Mouse (Mus musculus) liver, embryonic 14.5 days (tissue): Measurements from ENCODE around the gene 0610040J01Rik. TPM values are rescaled to one million over a fixed set of nuclear protein-coding genes. Genes with fewer than 3 reads are reported as not detected.

Experiments
- ATAC-seq: fragments of 200-750 bp; cut with Nextera tagmentation; 2 replicates; pipeline ENCODE4 v1.8.0; 2017; ENCODE audit warnings: moderate number of reproducible peaks, mild to moderate bottlenecking, moderate library complexity; ENCODE audit not compliant: insufficient read depth
- DNase-seq, 3 experiments: peaks; one replicate each; pipeline ENCODE4 v3.0.0-alpha.2; 2012 to 2013; ENCODE audit warnings: low read depth in 3 of 3, low spot score in 3 of 3
- H3K27ac ChIP-seq: fragments of 300-500 bp; sonication (generic); 2 replicates; pipeline ENCODE4 v1.5.1; 2014; ENCODE audit warnings: moderate library complexity, mild to moderate bottlenecking, control low read depth, inconsistent platforms
- H3K27me3 ChIP-seq: fragments of 300-500 bp; sonication (generic); 2 replicates; pipeline ENCODE4 v1.6.1; 2014; ENCODE audit warnings: mild to moderate bottlenecking, low read length, moderate library complexity; ENCODE audit not compliant: control insufficient read depth, insufficient read depth
- H3K36me3 ChIP-seq: fragments of 300-500 bp; sonication (generic); replicated peaks from 2 replicates; pipeline ENCODE4 v1.6.1; 2014; ENCODE audit warnings: low read depth; ENCODE audit not compliant: control insufficient read depth, insufficient read depth
- H3K4me1 ChIP-seq, 2 experiments: fragments of 200-500 bp in 1 of 2; fragments of 300-500 bp in 1 of 2; sonication (generic) in 1 of 2; replicated peaks; 2 replicates each; pipeline ENCODE4 v1.6.1; 2012 to 2014; ENCODE audit warnings: antibody characterized with exemption in 1 of 2, inconsistent platforms in 1 of 2, low read length in 1 of 2; ENCODE audit not compliant: control insufficient read depth in 2 of 2, insufficient read depth in 2 of 2
- H3K4me2 ChIP-seq: fragments of 300-500 bp; sonication (generic); 2 replicates; pipeline ENCODE4 v1.6.1; 2014; ENCODE audit warnings: low read depth, mild to moderate bottlenecking, control low read depth, moderate library complexity
- H3K4me3 ChIP-seq, 2 experiments: fragments of 200-500 bp in 1 of 2; fragments of 300-500 bp in 1 of 2; sonication (generic) in 1 of 2; 2 replicates each; pipeline ENCODE4 v1.5.1; 2012 to 2014; ENCODE audit warnings: low read depth in 2 of 2, low read length in 2 of 2, mild to moderate bottlenecking in 2 of 2, control low read depth in 1 of 2, inconsistent platforms in 1 of 2, moderate library complexity in 1 of 2; ENCODE audit not compliant: insufficient read depth in 1 of 2
- H3K9ac ChIP-seq: fragments of 300-500 bp; sonication (generic); replicated peaks from 2 replicates; pipeline ENCODE4 v1.6.1; 2014; ENCODE audit warnings: mild to moderate bottlenecking, control low read depth, moderate library complexity
- H3K9me3 ChIP-seq: fragments of 300-500 bp; sonication (generic); 2 replicates; pipeline ENCODE4 v1.6.1; 2016; ENCODE audit warnings: low read length, mixed read lengths; ENCODE audit not compliant: control insufficient read depth
- CTCF ChIP-seq: IDR thresholded peaks from 2 replicates; pipeline ENCODE4 v1.5.1; 2016; ENCODE audit warnings: antibody characterized with exemption, low read depth, control low read depth
- EP300 ChIP-seq: IDR thresholded peaks from 2 replicates; pipeline ENCODE4 v1.6.1; 2016; ENCODE audit warnings: antibody characterized with exemption, low read depth
- WGBS: fragments of 180-500 bp; shearing (Covaris S2); extraction: QIAGEN DNeasy Blood & Tissue Kit; methylation state at CpG from one replicate; pipeline ENCODE4 v1.1.7; 2014; ENCODE audit not compliant: insufficient replicate concordance; 5-methylcytosine and 5-hydroxymethylcytosine counted together
- polyA plus RNA-seq, 2 experiments: library from polyadenylated mRNA; depleted of rRNA in 1 of 2; stranded (reverse) in 1 of 2; unstranded in 1 of 2; fragments of >200 nt; fragmentation: Nextera tagmentation in 1 of 2; extraction: Ambion mirVana in 1 of 2; gene quantifications; 2 replicates each; pipeline versions ENCODE4 v1.2.1 to v1.2.3; 2012 to 2014

Gene 0610040J01Rik
- polyA plus RNA-seq, 2 experiments, result 6.0 to 8.5 TPM

GRCm38 (mm10) chr5:63936740-63937139, 124.6 kb downstream of the 0610040J01Rik start:
- Histone ChIP-seq H3K4me3 (no peak overlapping the region), H3K36me3 (no peaks in the 10 kb centered on the region), H3K4me2 (no peak overlapping the region), H3K9ac (no peak overlapping the region), H3K27ac (no peak overlapping the region), H3K27me3 (no peaks in the 10 kb centered on the region), H3K4me1 (peaks cover 0 to 14% of the 10 kb centered on the region in 2 experiments; a peak in 2 of 4 replicates), H3K9me3 (no peaks in the 10 kb centered on the region)
- peak; percentile 86 for ATAC-seq
- 50% methylated on average over 6 of the region's 6 CpGs for WGBS
- DNase-seq, result peak; percentile 24 to 42 (median 41)
- TF ChIP-seq CTCF, result no peak
- no peak for TF ChIP-seq EP300

GRCm38 (mm10) chr5:63938575-63938974, 126.4 kb downstream of the 0610040J01Rik start:
- peak in 1 of 3 experiments; percentile 28 for DNase-seq
- no peak for ATAC-seq
- no peak overlapping the region for H3K9ac ChIP-seq
- TF ChIP-seq CTCF (no peak), EP300 (no peak)
- WGBS, result 6% methylated on average over 4 of the region's 4 CpGs
- H3K27me3 ChIP-seq, result no peaks in the 10 kb centered on the region
- no peaks in the 10 kb centered on the region for H3K9me3 ChIP-seq
- H3K27ac ChIP-seq, result no peak overlapping the region
- no peaks in the 10 kb centered on the region for H3K36me3 ChIP-seq
- H3K4me1 ChIP-seq, result peaks cover 0 to 18% of the 10 kb centered on the region in 2 experiments; a peak in 2 of 4 replicates
- no peak overlapping the region for H3K4me2 ChIP-seq
- H3K4me3 ChIP-seq, result no peak overlapping the region

- no peak overlapping the region for H3K4me2 ChIP-seq
- TF ChIP-seq EP300, result no peak
- no peak for TF ChIP-seq CTCF
- no peak for ATAC-seq
- no peak overlapping the region for H3K27ac ChIP-seq
- H3K27me3 ChIP-seq, result no peaks in the 10 kb centered on the region
- no peak for DNase-seq
- 38% methylated on average over 5 of the region's 5 CpGs for WGBS
- peaks cover 0 to 20% of the 10 kb centered on the region in 2 experiments; a peak in 2 of 4 replicates for H3K4me1 ChIP-seq
- H3K9ac ChIP-seq, result no peak overlapping the region
- H3K9me3 ChIP-seq, result no peaks in the 10 kb centered on the region
- no peak overlapping the region for H3K4me3 ChIP-seq
- H3K36me3 ChIP-seq, result no peaks in the 10 kb centered on the region
Measured at GRCm38 (mm10) chr5:63941891-63942290, 129.7 kb downstream of the 0610040J01Rik start.

- no peak overlapping the region for H3K4me2 ChIP-seq
Measured at GRCm38 (mm10) chr5:63943291-63943690, 131.1 kb downstream of the 0610040J01Rik start.

GRCm38 (mm10) chr5:63947526-63947925, 135.4 kb downstream of the 0610040J01Rik start:
- ATAC-seq, result no peak

More at GRCm38 (mm10) chr5:63943291-63943690, 131.1 kb downstream of the 0610040J01Rik start:
- no peak for DNase-seq
- no peak for TF ChIP-seq CTCF
- TF ChIP-seq EP300, result no peak
- Histone ChIP-seq H3K36me3 (no peaks in the 10 kb centered on the region), H3K4me3 (no peak overlapping the region), H3K9ac (no peak overlapping the region), H3K27ac (no peak overlapping the region), H3K9me3 (no peaks in the 10 kb centered on the region), H3K4me1 (peaks cover 0 to 17% of the 10 kb centered on the region in 2 experiments; a peak in 2 of 4 replicates), H3K27me3 (no peaks in the 10 kb centered on the region)
- ATAC-seq, result no peak
- 60% methylated on average over 9 of the region's 9 CpGs for WGBS

More at GRCm38 (mm10) chr5:63947526-63947925, 135.4 kb downstream of the 0610040J01Rik start:
- Histone ChIP-seq H3K27ac (no peak overlapping the region), H3K4me3 (no peak overlapping the region), H3K9me3 (no peaks in the 10 kb centered on the region), H3K36me3 (no peaks in the 10 kb centered on the region), H3K4me2 (no peak overlapping the region), H3K4me1 (peaks cover 0 to 16% of the 10 kb centered on the region in 2 experiments; a peak in 2 of 4 replicates), H3K9ac (no peak overlapping the region), H3K27me3 (no peaks in the 10 kb centered on the region)
- TF ChIP-seq CTCF (no peak), EP300 (no peak)
- no peak for DNase-seq
- 64% methylated on average over 8 of the region's 8 CpGs for WGBS
